Mouse (Mus musculus) kidney, adult 2 months (tissue): ENCODE measurements around the gene Tbc1d19.

Experiments used
- CTCF ChIP-seq: fragments of 200-500 bp; conservative IDR thresholded peaks from 2 replicates; pipeline ENCODE4 v1.5.1; 2011; ENCODE audit warnings: low read depth, mild to moderate bottlenecking, control low read depth, low read length, moderate library complexity, mixed read lengths; ENCODE audit not compliant: insufficient read depth, insufficient read length
- POLR2A ChIP-seq: fragments of 200-500 bp; IDR thresholded peaks from one replicate; pipeline ENCODE4 v1.6.1; 2011; ENCODE audit warnings: low read depth, low read length, control low read depth

GRCm38 (mm10) chr5:53760914-53761313 is 48.5 kb upstream of the Tbc1d19 start:
- TF ChIP-seq CTCF (no peak), POLR2A (no peak)
